Mouse (Mus musculus) cerebellum, adult 2 months (tissue): ENCODE measurements at regions not wholly inside any gene's neighbourhood (a gene's known extent, or its start where the extent isn't known, plus 50 kb on each side); places are given as distances from the start of the nearest gene placed in this dataset.

Experiments used
- CTCF ChIP-seq: fragments of 200-500 bp; IDR thresholded peaks from 2 replicates; pipeline ENCODE4 v1.5.1; 2011; ENCODE audit warnings: low read depth, mild to moderate bottlenecking, control low read depth, low read length, moderate library complexity, borderline replicate concordance; ENCODE audit not compliant: insufficient read depth
- POLR2A ChIP-seq: fragments of 200-500 bp; IDR thresholded peaks from 2 replicates; pipeline ENCODE4 v1.6.1; 2011; ENCODE audit warnings: low read length, control low read depth, borderline replicate concordance; ENCODE audit not compliant: insufficient read depth

- TF ChIP-seq CTCF: no peak
- TF ChIP-seq POLR2A: no peak
Observed at GRCm38 (mm10) chr14:74099696-74100095, 438.7 kb downstream of the Gm21750 start.
